Mouse (Mus musculus) retina, adult 2 months (tissue): Measurements from ENCODE around the gene Rbms3.

Experiments used
- DNase-seq: peaks from one replicate; pipeline ENCODE4 v3.0.0-alpha.2; 2012; ENCODE audit warnings: low read depth, low spot score

Gene Rbms3

DNA sequence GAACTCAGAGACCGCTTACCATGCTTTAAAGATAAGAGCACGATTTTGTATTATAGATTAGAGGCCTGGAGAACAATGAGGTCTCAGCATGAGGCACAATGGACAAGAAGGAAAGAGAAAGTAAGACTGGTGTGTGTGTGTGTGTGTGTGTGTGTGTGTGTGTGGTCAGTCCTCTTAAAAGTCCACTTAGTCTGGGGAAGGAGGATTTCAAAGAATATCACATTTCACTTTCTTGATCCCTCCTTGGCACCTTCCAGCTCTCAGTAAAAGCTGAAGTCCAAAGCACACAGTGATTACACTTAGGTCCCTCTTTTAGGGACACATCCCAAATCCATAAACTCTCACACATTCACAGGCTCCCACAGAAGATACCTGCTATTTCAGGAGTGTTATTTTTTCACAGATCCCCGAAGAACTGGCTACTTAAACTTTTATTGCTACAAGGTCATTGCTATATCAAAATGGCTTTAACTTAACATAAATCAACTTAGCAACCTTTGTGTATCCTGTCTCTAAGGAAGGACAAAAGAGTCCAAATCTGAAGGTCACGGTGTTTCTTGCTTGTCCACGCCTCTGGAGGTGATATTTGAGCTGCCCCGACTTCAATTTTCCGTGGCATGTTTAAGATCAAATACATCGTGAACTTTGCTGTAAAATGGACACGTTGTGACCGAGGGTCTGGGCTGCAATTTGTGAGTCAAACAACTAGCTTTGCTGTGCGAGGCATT is 880.7 kb downstream of the Rbms3 start:
- no peak for DNase-seq

DNA sequence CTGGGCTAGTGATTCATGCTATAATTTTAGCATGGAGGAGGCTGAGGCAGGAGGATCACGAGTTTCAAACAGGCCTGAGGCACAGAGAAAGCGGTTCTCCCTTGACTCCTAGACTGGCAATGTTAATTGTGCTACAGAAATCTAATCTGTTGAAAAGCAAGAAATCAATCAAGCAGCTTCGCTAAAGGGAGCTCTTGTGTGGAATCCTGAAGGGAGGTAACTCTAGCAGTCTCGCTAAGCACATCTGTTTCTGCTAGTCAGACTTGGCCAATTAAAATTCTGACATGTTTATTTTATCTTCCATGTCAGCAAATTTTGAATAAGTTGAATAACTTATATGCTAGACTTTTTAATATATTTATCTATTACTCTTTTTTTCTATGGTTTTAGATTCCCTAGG is 881.4 kb downstream of the Rbms3 start:
- no peak for DNase-seq

DNA sequence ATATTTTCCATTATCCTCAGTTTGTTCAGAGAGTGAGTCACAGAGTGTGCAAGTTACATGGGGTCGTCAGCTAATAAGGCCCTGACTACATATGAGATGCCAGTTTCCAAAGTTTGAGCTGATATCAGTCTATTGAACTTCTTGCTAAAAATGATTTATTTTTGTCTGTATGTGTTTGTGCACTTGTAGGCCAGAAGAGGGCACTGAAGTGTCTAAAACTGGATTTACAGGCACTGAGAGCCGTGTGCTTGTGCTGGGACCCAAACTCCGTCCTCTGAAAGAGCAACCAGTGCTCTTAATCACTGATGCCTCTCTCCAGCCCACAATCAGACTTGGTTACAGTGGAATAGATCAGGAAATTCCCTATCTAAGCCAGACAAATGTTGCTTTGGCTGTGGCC is 882.8 kb downstream of the Rbms3 start:
- no peak for DNase-seq

DNA sequence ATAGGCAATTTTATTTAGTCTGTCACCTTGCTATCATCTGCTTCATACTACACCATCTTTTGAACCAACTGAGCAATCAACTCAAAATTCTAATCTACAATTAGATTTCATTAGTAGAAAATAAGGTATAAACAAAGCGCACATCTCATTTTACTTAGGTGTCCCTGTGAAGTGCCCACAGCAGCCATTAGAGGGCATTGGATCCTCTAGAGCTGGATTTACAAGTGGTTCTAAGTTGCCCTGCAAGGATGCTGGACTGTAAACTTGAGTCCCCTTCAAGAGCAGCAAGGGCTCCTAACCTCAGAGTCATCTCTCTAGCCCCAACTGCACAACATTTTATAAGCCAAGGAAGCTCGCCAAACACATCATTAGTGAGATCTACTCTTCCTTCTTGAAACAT is 891.9 kb downstream of the Rbms3 start:
- DNase-seq = no peak

DNA sequence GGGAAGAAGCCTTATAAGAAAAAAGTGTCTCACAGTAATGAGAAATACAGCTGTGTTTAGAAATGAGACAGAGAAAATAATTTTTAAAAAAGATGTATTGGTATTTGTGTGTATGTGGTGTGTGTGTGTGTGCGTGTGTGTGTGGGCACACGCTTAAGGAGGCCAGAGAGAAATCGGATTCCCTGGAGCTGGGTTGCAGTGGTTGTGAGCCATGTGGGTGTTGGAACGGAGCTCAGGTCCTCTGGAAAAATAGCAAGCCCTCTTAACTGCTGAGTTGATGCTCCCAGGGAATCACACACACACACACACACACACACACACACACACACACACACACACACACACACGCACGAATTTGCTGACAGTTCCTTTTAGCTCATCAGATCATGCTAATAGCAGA is 900.5 kb downstream of the Rbms3 start:
- no peak for DNase-seq

DNA sequence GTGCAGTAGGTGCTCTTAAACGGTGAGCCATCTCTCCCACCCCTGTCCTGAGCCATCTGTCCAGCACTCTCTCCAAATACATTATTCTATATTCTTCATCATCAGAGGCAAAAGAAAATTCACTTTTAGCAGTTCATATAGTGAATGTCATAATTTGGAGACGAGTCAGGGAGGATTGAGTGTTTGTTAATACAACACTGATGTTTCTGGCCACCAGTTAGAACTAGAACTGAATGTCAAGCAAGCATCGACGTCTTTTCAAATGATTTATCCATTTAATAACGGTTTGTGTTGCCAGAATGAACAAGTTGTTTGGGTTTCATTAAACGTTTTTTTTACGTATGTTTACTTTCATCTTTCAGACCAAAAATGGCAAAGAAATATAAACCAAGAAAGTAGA is 901.1 kb downstream of the Rbms3 start:
- DNase-seq = no peak

DNA sequence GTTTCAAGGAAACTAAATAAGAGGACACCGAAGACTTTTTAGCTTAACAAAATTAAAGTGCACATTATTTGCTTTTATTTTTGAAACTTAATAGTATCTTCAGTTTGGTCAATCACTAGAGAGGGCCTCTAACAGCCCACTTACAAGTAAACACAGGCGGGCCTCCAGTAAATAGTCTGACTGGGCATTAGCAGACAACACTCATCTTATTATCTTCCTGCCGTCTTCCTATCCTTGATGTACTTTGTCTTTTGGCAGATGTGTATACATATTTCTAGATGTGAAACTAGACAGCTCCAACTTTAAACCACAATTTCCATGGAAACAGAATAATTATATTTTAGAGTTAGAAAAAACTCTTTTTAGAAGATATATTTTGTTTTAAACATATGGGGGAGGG is 901.6 kb downstream of the Rbms3 start:
- DNase-seq = no peak

DNA sequence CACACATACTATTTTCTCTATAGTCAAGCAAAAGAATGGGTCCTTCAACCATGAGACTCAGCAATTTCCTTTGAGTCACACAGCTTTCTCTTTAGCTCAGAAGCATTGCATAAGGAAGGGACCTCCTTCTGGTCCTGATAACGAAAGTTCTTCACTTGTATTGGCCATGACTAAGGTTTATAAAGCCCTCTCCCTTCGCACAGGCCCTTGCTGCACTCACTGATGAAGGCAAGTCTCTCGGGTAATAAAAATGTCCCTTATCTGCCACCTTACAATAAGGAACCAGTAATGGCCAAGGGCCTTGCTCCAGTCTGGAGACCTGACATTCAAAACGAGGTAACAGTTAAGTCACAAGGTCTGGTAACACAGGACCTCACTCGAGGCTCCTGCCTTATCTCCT is 905.1 kb downstream of the Rbms3 start:
- no peak for DNase-seq

DNA sequence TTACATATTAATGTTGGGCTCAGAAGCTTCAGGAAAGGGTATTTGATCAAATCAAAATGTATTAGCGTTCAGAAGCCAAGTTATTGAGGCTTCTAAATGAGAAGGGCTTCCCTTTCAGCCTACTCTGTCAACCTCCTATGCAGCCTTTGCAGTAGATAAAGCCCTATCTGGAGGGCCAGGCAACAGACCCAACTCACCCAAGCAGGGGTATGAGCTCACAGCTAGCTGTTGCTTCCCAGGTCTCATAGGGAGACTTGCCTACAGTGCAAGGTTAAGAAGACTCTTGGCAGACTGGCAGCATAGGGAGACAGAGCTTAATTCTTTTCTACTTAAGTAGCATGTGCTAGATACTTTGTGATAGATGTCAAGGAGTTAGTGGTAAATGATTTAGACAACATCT is 926.6 kb downstream of the Rbms3 start:
- DNase-seq = no peak

DNA sequence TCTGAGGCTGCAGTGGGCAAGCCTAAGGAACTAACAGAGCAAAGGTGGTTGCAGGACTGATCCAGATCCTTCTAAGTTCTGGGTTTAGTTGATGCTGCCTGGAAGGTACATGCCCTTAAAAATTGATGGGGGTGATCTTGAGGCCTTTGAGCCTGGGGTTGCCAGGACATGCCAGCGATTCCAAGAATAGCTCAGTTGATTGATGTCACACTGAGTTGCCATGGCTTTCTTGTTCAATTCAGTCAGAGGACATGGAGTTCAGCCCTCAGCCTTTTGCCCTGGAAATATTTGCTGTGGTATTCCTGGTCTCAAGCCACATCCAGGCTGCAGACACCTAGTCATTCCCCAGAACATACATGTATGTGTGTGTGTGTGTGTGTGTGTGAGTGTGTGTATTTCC is 927.1 kb downstream of the Rbms3 start:
- DNase-seq = no peak

DNA sequence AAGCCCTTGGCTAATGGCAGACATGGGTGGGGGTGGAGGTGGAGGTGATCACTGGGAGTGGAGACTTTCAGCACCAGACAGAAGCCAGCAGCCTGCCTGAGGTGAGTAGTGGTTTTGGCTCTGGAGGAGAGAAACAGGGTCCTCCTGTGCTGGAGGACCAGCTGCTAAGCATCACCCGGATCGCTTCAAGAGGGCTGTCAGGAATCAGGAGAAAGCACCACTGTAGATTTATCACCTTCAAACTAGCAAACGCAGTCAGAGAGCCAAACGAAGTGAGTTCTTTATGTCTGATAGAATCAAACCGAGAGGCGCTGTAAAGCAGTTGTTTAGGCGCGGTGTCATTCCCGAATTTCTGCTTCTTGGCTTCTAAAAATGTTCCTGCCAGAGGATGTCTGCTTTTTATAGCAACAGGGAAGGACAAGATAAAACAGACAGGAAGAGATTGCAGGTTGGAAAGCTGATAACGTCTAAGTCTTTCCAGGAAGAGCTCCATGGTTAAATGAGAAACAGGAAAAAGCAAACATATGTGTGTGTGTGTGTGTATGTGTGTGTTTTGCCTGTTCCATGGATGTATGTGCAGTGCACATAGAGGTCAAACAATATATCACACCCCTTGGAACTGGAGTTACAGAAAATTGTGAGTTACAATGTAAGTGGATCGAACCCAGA is 928.1 kb downstream of the Rbms3 start:
- no peak for DNase-seq

DNA sequence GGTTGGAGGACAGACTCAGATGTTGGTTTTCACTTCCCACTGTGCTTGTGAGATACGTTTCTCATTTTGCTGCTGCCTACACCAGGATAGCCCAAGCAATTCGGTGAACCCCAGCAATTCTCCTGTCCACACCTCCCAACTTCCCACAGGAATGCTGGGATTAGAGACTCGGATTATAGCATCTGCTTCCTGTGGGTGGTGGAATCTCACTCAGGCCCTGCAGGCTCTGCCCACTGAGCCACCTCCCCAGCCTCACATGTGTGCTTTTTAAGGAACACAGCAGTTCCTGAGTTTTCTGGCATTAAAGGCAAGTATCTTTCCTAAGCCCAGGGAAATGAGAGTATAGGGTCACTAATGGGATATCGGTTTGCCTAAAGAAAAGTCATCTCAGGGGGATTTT is 941.1 kb downstream of the Rbms3 start:
- DNase-seq = no peak

DNA sequence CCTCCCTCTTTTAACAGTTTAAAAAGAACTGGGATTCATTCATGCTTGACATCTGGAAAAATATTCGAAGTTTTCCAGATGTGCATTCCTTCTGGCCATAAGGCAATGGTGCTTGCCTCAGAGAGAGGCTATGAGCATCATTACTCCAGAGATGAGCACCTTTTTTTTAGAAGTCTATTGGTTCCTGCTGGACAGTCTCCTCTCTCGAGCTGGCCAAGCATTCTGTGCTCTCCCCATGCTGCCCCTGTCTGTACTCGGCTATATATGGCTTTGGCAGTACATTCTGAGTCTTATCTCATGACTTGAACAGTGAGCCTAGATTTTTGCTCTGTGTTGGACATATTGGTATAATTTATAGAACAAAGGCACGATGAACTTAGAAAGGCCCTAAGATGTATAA is 952.6 kb downstream of the Rbms3 start:
- DNase-seq = no peak

DNA sequence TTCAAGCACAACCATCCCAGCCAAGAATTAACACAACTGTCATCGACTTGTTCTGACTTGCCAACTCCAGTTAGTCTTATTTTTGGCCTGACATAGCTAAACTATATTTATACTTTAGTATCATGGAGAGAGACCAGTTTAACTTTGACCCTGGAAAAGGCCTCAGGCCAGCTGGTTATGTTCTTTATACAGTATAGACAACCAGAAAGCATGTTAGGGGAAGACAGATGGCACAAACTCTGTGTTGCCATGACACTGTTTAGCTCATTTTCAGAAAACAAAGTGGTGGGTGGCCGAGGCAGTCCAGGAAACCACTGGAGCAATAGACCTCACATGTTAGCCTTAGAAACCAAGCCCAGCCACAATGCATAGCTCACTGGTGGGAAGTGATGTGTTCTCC is 953.3 kb downstream of the Rbms3 start:
- no peak for DNase-seq

DNA sequence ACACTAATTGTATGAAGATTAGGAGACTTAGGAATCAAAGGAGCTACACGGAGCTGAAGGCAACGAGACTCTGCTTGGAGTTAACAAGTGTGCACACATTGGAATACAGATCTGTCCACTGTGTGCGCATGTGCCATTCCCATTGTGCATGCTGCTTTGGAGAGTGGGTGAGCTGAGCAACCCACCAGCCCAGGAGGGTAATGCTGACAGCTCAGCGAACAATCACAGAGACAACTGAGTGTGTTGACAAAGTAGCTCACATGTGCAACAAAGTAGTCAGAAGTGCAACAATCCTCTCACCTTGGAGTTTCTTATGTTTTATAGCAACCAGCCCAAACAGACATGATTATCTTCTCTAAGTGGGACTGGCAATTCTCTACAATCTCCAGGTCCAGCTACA is 955.5 kb downstream of the Rbms3 start:
- no peak for DNase-seq

DNA sequence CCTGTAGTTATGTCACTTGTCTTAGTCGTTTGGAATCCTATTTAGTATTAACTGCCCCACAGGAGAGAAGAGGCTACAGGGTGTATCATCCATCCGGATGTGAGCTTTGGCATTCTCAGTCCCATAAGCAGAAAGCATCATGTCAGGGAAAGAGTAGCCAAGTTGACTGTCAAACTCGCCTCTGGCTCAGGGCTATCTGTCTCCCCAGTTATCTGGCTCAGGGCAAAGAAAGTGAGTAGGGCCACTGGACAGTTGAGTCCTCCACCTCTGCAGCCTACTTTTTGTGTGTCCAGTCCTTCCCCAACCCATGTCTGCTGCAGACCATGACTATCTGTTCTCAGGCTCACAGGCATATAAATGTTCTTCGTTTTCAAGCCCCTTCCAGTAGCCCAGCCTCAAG is 968.7 kb downstream of the Rbms3 start:
- no peak for DNase-seq

DNA sequence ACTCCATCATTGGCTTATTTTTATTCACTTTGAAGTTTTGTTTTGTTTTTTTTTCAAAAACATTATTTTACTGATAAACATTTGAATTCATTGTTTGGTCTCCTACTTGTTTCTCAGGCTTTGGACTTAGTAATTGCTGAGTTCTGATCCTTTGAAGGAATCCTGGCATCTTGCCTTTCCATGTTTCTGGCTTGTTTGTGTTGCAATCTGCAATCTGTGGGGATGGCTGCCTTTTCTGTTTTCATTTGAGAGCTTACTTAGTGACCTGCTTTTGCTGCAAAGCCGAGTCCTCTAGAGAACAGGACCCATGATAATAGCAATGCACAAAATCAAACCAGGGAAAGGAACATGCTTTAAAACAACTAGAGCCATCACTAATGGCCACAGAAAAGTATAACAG is 969.8 kb downstream of the Rbms3 start:
- DNase-seq = no peak

DNA sequence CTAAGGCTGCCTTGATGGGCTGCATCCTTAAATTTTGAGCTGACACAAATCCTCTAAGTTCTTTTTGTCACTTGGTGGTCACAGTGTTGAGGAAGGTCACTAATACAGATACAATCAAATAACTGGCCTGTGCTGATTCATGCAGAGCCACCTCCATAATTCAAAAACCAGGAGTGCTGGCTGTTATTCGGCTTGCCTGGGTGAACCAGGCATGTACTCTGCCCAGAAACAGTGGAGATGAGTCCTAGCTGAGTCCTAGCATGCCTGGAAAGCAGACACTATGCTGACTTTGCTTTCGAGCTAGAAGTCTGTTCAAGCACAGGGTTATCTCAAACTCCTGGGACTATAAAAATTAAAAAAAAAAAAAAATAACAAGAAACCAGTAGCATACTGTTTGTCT is 972.6 kb downstream of the Rbms3 start:
- DNase-seq = no peak

DNA sequence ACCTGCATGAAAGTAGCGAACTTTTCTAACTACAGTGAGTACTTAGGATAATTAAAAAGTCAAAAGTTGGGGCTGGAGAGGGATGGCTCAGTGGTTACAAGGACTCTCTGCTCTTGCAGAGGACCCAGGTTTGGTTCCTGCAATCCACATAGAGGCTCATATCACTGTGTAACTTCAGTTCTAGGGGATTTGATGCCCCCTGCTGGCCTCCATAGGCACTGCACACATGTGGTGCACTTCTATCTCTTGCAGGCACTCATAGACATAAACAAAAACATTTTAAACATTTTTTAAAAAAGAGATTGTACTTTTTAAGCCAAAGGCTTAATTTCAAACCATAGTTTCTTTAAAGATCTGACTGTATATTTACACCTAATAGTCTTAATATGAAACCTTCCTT is 978.3 kb downstream of the Rbms3 start:
- no peak for DNase-seq

DNA sequence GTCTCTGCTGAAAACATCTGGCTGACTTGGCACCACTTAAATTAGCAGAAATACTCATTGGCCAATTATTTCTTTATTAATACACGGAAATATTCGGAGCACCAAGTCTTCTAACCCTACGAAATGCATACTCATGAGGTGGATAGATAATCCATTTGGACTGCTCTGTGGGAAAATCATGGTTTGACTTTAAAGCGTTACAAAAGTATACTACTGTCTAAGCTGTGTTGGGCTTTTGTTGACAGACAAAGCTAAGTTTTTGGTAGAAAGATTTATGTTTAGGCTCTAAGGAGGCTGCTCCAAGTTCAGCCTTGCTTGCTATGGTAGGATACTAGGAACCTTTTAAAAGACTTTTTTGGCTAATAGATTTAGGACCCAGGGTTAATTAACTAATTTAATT is 979.8 kb downstream of the Rbms3 start:
- DNase-seq = no peak

DNA sequence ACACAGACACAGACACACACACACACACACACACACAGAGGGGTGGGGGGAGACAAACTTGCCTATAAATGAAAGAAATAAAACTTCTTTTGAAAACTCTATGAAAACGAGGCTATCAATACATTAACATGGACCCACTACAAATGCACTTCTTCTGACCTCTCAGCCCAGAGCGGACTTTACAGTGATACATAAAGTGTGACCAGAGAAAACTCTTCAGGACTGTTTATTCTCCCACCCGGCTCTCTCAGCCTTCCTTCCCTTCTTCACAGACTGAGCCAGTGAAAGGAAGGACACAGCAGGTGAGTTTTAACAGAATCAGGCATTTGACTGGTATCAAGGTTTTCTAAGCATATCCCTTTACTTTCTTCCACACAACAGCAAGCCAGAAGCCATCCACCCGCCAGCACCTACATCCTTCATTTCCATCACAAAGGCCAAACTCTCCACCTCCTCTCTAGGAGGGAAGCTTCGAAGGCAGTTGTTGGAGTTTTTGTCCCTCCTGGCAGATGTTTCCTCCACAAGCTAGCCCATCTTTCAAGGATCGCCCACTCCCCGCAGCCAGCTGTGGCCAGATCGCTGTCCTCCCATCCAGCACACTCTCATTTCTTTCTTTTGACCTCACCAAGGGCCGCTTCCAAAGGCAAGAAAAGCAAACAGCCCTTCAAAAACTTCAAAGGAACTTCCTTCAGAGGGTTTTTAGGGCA is 980.5 kb downstream of the Rbms3 start:
- DNase-seq = no peak

DNA sequence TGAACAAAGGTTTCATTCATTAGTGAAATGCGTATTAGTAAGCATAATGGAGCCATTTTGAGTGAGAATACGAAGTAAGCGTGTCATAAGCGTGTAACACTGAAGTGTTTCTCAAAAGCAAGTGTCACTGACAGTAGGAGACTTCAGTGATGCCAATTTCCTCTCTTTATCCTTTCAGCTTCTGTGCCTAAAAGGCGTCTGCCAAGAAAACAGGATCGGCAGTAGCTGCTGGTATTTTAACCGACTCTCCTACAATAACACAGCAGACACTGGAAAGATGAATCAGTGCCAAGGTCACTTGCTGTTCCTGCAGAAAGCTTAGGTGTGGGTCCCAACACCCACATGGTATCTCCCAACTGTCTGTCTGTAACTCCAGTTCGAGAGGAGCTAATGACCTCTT is 985.1 kb downstream of the Rbms3 start:
- no peak for DNase-seq

DNA sequence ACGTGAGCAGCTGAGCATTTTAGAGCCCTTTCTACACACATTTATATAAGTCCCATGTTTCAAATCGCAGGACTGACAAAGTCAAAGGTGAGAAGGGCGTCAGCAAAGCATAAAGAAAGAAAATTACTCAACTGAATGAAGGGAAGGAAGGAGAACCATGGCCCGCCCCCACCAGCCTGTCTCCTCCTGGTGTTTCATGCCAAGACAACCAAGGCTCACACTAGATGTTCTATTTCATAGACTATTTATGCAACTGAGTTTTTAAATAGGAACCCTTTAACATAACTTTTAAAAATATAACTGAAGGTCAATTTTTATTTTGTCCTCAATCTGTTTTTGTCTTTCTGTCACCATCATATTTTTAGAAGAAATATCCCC is 989.4 kb downstream of the Rbms3 start:
- no peak for DNase-seq
